Mouse (Mus musculus): ENCODE measurements around the gene Gm10100. TPM values are rescaled to one million over a fixed set of nuclear protein-coding genes. Genes with fewer than 3 reads are reported as not detected.
"Not testable (repeated sequence)": the region's sequence is repeated elsewhere in the genome, so short reads cannot be mapped to it uniquely, and the experiment has no call there.

The Gm10100 gene
- polyA plus RNA-seq, 1 experiment from 2014 or later, result not detected

DNA sequence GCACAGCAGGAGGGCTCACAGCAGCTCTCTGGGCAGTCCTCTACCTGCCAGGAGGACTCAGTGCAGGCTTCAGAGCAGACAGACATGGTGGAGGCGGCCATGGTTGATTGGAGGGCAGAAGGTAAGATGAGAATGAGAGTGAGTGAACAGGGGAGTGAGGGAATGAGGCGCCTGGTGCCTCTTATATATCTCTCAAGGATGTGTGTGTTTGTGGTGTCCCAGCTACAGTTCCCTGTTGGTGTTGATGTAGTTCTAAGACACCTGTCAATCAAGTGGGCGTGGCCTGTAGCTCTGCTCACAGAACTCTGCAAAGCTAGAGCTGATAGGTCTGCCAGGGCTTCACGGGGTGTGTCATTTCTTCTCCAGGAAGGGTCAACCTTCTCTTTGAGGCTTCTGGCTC is 29.2 kb upstream of the Gm10100 start, which contains the start of gene Gm9508:
TSS of gene Gm9508 (minus strand) at position 101 of the 400 bp plus-strand sequence.
- no peak within 1 kb of the TSS for H3K9ac ChIP-seq (ENCODE audit: low read length)
- H3K4me3 ChIP-seq (ENCODE audit: control insufficient read depth in 1 of 2, insufficient read depth in 1 of 2, low read depth in 1 of 2, low read length in 2 of 2), result no peak within 1 kb of the TSS
- no peaks in the 10 kb centered on the region for H3K4me1 ChIP-seq (ENCODE audit: control insufficient read depth in 2 of 2, insufficient read depth in 2 of 2, low read length in 2 of 2)
- peaks cover 7% of the 10 kb centered on the region; the same call in 1 of the 2 replicates for H3K9me3 ChIP-seq (ENCODE audit: control insufficient read depth, low read length)
- H3K4me2 ChIP-seq (ENCODE audit: low read length), result no peak within 1 kb of the TSS
- 30% methylated on average over 4 of the region's 4 CpGs for WGBS
- no peak within 1 kb of the TSS for H3K27ac ChIP-seq (replicated peaks in 1 of 2; ENCODE audit: control insufficient read depth in 1 of 2, insufficient read depth in 1 of 2, low read depth in 2 of 2, low read length in 2 of 2)
- no peak for ATAC-seq (ENCODE audit: insufficient number of reproducible peaks, insufficient read depth, low FRiP score, low read depth)
- 0 out of 2 replicates have a peak, but pooled peaks cover 4% of the 10 kb centered on the region for H3K27me3 ChIP-seq (ENCODE audit: control insufficient read depth, insufficient read depth, low read length)
- H3K36me3 ChIP-seq (ENCODE audit: control insufficient read depth, insufficient read depth, low read length), result no peaks in the 10 kb centered on the region

DNA sequence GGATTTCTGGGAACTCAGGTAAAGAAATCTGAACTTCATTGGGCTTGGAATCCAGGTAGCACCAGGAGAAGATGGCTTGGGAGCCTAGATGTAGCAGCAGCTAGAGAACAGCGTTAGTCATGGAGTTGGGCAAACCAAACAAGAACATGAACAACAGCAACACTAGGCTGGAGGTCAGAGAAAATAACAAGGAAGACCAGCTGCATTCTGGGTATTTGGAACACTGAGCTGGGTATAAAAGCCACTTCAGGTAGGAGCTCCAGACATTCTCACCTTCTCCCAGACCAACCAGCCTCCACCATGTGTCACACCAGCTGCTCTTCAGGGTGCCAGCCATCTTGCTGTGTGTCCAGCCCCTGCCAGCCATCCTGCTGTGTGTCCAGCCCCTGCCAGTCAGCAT is 20.0 kb upstream of the Gm10100 start, which contains the start of gene Gm10272:
TSS of gene Gm10272 (plus strand) at position 301 of the 400 bp plus-strand sequence.
- Histone ChIP-seq H3K9me3 (ENCODE audit: control insufficient read depth, low read length) (peaks cover 4% of the 10 kb centered on the region; the same call in 1 of the 2 replicates), H3K27ac (replicated peaks in 1 of 2; ENCODE audit: control insufficient read depth in 1 of 2, insufficient read depth in 1 of 2, low read depth in 2 of 2, low read length in 2 of 2) (no peak within 1 kb of the TSS), H3K36me3 (ENCODE audit: control insufficient read depth, insufficient read depth, low read length) (no peaks in the 10 kb centered on the region), H3K4me3 (ENCODE audit: control insufficient read depth in 1 of 2, insufficient read depth in 1 of 2, low read depth in 1 of 2, low read length in 2 of 2) (no peak within 1 kb of the TSS), H3K4me1 (ENCODE audit: control insufficient read depth in 2 of 2, insufficient read depth in 2 of 2, low read length in 2 of 2) (no peaks in the 10 kb centered on the region), H3K9ac (ENCODE audit: low read length) (no peak within 1 kb of the TSS), H3K27me3 (ENCODE audit: control insufficient read depth, insufficient read depth, low read length) (no peaks in the 10 kb centered on the region), H3K4me2 (ENCODE audit: low read length) (no peak within 1 kb of the TSS)
- ATAC-seq (ENCODE audit: insufficient number of reproducible peaks, insufficient read depth, low FRiP score, low read depth), result no peak
- 86% methylated on average over 1 of the region's 1 CpGs for WGBS

DNA sequence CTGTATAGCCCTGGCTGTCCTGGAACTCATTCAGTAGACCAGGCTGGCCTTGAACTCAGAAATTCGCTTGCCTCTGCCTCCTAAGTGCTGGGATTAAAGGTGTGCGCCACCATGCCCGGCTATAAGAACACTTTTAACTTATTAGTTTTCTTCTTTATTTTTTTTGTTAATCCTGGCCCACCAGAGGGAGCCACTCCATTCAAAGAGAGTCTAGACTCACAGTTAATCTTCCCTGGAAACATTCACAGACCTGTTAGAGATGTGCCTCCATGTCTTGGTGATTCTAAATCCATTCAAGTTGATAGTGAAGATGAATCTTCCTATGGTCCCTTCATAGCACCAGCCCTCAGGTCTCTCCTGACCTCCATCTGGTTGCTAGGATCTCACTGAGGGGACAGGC is 16.5 kb upstream of the Gm10100 start:
- Histone ChIP-seq H3K4me2 (ENCODE audit: low read length) (no peak overlapping the region), H3K27me3 (ENCODE audit: control insufficient read depth, insufficient read depth, low read length) (no peaks in the 10 kb centered on the region), H3K9me3 (ENCODE audit: control insufficient read depth, low read length) (peaks cover 3% of the 10 kb centered on the region; the same call in 1 of the 2 replicates), H3K36me3 (ENCODE audit: control insufficient read depth, insufficient read depth, low read length) (no peaks in the 10 kb centered on the region), H3K9ac (ENCODE audit: low read length) (no peak overlapping the region), H3K4me3 (ENCODE audit: control insufficient read depth in 1 of 2, insufficient read depth in 1 of 2, low read depth in 1 of 2, low read length in 2 of 2) (no peak overlapping the region), H3K27ac (replicated peaks in 1 of 2; ENCODE audit: control insufficient read depth in 1 of 2, insufficient read depth in 1 of 2, low read depth in 2 of 2, low read length in 2 of 2) (no peak overlapping the region), H3K4me1 (ENCODE audit: control insufficient read depth in 2 of 2, insufficient read depth in 2 of 2, low read length in 2 of 2) (no peaks in the 10 kb centered on the region)
- 70% methylated on average over 3 of the region's 3 CpGs for WGBS
- no peak for ATAC-seq (ENCODE audit: insufficient number of reproducible peaks, insufficient read depth, low FRiP score, low read depth)

DNA sequence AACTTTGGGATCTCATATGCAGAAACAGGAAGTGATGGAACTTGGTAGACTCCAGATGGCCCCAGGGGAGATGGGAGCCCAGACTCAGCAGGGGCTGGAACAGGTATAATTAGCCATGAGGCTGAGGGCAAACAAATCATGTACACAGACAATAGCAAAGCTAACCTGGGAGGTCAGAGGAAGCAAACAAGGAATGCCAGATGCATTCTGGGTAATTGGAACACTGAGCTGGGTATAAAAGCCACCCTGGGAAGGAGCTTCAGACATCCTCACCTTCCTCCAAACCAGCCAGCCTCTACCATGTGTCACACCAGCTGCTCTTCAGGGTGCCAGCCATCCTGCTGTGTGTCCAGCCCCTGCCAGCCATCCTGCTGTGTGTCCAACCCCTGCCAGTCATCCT is 15.1 kb upstream of the Gm10100 start, which contains the start of gene Gm10024:
TSS of gene Gm10024 (plus strand) at position 301 of the 400 bp plus-strand sequence.
- H3K9ac ChIP-seq (ENCODE audit: low read length); H3K36me3 ChIP-seq (ENCODE audit: control insufficient read depth, insufficient read depth, low read length); H3K4me1 ChIP-seq (ENCODE audit: control insufficient read depth in 2 of 2, insufficient read depth in 2 of 2, low read length in 2 of 2); H3K4me3 ChIP-seq (ENCODE audit: control insufficient read depth in 1 of 2, insufficient read depth in 1 of 2, low read depth in 1 of 2, low read length in 2 of 2); H3K4me2 ChIP-seq (ENCODE audit: low read length); H3K27ac ChIP-seq (replicated peaks in 1 of 2; ENCODE audit: control insufficient read depth in 1 of 2, insufficient read depth in 1 of 2, low read depth in 2 of 2, low read length in 2 of 2); H3K27me3 ChIP-seq (ENCODE audit: control insufficient read depth, insufficient read depth, low read length); H3K9me3 ChIP-seq (ENCODE audit: control insufficient read depth, low read length); ATAC-seq (ENCODE audit: insufficient number of reproducible peaks, insufficient read depth, low FRiP score, low read depth): not testable (repeated sequence)

DNA sequence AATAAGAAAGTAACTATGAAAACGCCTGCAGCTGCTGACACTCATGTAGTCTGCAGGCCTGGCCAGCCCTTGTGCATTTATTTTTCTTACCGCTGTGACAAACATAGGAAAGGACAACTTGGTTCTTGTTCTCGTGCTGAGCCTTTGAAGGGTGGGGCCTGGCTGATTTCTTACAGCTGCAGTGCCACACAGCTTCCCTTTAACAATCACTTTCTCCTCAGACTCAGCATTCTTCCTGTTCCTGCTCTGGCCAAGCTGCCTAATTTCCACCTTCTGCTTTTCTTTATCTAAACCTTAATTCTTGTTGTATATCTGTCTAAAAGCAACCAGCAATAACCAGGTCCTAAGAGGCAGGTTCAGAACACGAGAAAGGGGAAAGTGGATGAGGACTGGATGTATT is 12.6 kb upstream of the Gm10100 start:
- no peak for ATAC-seq (ENCODE audit: insufficient number of reproducible peaks, insufficient read depth, low FRiP score, low read depth)
- Histone ChIP-seq H3K4me1 (ENCODE audit: control insufficient read depth in 2 of 2, insufficient read depth in 2 of 2, low read length in 2 of 2) (no peaks in the 10 kb centered on the region), H3K36me3 (ENCODE audit: control insufficient read depth, insufficient read depth, low read length) (no peaks in the 10 kb centered on the region), H3K27ac (replicated peaks in 1 of 2; ENCODE audit: control insufficient read depth in 1 of 2, insufficient read depth in 1 of 2, low read depth in 2 of 2, low read length in 2 of 2) (no peak overlapping the region), H3K27me3 (ENCODE audit: control insufficient read depth, insufficient read depth, low read length) (no peaks in the 10 kb centered on the region), H3K4me3 (ENCODE audit: control insufficient read depth in 1 of 2, insufficient read depth in 1 of 2, low read depth in 1 of 2, low read length in 2 of 2) (no peak overlapping the region), H3K9me3 (ENCODE audit: control insufficient read depth, low read length) (peaks cover 4% of the 10 kb centered on the region; the same call in 1 of the 2 replicates), H3K9ac (ENCODE audit: low read length) (no peak overlapping the region), H3K4me2 (ENCODE audit: low read length) (no peak overlapping the region)
- WGBS, result 58% methylated on average over 4 of the region's 4 CpGs

DNA sequence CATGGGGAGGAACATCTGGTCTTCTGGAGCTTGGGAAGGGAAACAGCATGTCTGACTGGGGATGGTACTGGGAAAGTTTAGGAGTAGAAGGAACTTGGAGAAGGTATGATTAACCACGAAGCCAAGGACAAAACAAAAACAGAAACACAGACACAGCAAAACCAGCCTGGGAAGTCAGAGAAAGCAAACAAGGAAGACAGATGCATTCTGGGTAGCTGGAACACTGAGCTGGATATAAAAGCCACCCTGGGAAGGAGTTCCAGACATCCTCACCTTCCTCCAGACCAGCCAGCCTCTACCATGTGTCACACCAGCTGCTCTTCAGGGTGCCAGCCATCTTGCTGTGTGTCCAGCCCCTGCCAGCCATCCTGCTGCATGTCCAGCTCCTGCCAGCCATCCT is 10.8 kb upstream of the Gm10100 start, which contains the start of gene Gm10142:
TSS of gene Gm10142 (plus strand) at position 301 of the 400 bp plus-strand sequence.
- Histone ChIP-seq H3K4me3 (ENCODE audit: control insufficient read depth in 1 of 2, insufficient read depth in 1 of 2, low read depth in 1 of 2, low read length in 2 of 2) (no peak within 1 kb of the TSS), H3K4me2 (ENCODE audit: low read length) (no peak within 1 kb of the TSS), H3K36me3 (ENCODE audit: control insufficient read depth, insufficient read depth, low read length) (no peaks in the 10 kb centered on the region), H3K4me1 (ENCODE audit: control insufficient read depth in 2 of 2, insufficient read depth in 2 of 2, low read length in 2 of 2) (no peaks in the 10 kb centered on the region), H3K9ac (ENCODE audit: low read length) (no peak within 1 kb of the TSS), H3K27me3 (ENCODE audit: control insufficient read depth, insufficient read depth, low read length) (no peaks in the 10 kb centered on the region), H3K27ac (replicated peaks in 1 of 2; ENCODE audit: control insufficient read depth in 1 of 2, insufficient read depth in 1 of 2, low read depth in 2 of 2, low read length in 2 of 2) (no peak within 1 kb of the TSS), H3K9me3 (ENCODE audit: control insufficient read depth, low read length) (peaks cover 4% of the 10 kb centered on the region; the same call in 1 of the 2 replicates)
- no peak for ATAC-seq (ENCODE audit: insufficient number of reproducible peaks, insufficient read depth, low FRiP score, low read depth)
- 70% methylated on average over 1 of the region's 1 CpGs for WGBS

DNA sequence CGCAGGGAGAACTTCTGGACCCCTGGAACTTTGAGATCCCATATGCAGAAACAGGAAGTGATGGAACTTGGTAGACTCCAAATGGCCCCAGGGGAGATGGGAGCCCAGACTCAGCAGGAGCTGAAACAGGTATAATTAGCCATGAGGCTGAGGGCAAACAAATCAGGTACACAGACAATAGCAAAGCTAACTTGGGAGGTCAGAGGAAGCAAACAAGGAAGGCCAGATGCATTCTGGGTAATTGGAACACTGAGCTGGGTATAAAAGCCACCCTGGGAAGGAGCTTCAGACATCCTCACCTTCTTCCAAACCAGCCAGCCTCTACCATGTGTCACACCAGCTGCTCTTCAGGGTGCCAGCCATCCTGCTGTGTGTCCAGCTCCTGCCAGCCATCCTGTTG is 6.0 kb upstream of the Gm10100 start, which contains the start of gene Krtap12-1:
TSS of gene Krtap12-1 (plus strand) at position 301 of the 400 bp plus-strand sequence.
- H3K9me3 ChIP-seq (ENCODE audit: control insufficient read depth, low read length); ATAC-seq (ENCODE audit: insufficient number of reproducible peaks, insufficient read depth, low FRiP score, low read depth); H3K4me2 ChIP-seq (ENCODE audit: low read length); H3K27me3 ChIP-seq (ENCODE audit: control insufficient read depth, insufficient read depth, low read length); H3K27ac ChIP-seq (replicated peaks in 1 of 2; ENCODE audit: control insufficient read depth in 1 of 2, insufficient read depth in 1 of 2, low read depth in 2 of 2, low read length in 2 of 2); H3K4me1 ChIP-seq (ENCODE audit: control insufficient read depth in 2 of 2, insufficient read depth in 2 of 2, low read length in 2 of 2); H3K36me3 ChIP-seq (ENCODE audit: control insufficient read depth, insufficient read depth, low read length); H3K4me3 ChIP-seq (ENCODE audit: control insufficient read depth in 1 of 2, insufficient read depth in 1 of 2, low read depth in 1 of 2, low read length in 2 of 2); H3K9ac ChIP-seq (ENCODE audit: low read length): not testable (repeated sequence)
- WGBS, result 80% methylated on average over 1 of the region's 1 CpGs

DNA sequence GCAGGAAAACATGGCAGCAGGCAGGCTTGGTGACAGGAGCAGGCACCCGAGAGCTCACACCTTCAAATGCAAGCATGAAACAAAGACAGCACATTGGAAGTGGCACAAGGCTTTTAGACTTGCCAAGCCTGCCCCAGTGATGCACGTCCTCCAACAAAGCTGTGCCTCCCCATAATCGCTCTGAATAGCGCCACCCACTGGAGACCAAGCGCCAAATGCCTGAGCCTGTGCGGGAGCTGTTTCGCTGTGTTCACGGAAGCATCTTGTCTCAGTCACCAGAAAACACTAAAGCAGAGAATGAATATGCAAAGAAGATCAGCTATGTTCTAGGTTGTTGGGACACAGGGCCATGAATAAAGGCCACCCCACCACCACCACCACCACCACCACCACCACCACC is 1.4 kb upstream of the Gm10100 start:
- Histone ChIP-seq H3K4me2 (ENCODE audit: low read length) (no peak overlapping the region), H3K4me1 (ENCODE audit: control insufficient read depth in 2 of 2, insufficient read depth in 2 of 2, low read length in 2 of 2) (no peaks in the 10 kb centered on the region), H3K36me3 (ENCODE audit: control insufficient read depth, insufficient read depth, low read length) (no peaks in the 10 kb centered on the region), H3K4me3 (ENCODE audit: control insufficient read depth in 1 of 2, insufficient read depth in 1 of 2, low read depth in 1 of 2, low read length in 2 of 2) (no peak overlapping the region), H3K9ac (ENCODE audit: low read length) (no peak overlapping the region), H3K27me3 (ENCODE audit: control insufficient read depth, insufficient read depth, low read length) (no peaks in the 10 kb centered on the region), H3K9me3 (ENCODE audit: control insufficient read depth, low read length) (no peaks in the 10 kb centered on the region), H3K27ac (replicated peaks in 1 of 2; ENCODE audit: control insufficient read depth in 1 of 2, insufficient read depth in 1 of 2, low read depth in 2 of 2, low read length in 2 of 2) (no peak overlapping the region)
- no peak for ATAC-seq (ENCODE audit: insufficient number of reproducible peaks, insufficient read depth, low FRiP score, low read depth)
- 68% methylated on average over 8 of the region's 8 CpGs for WGBS

Data from heart, embryonic 14.5 days (tissue).